Mouse (Mus musculus) lung, embryonic 14.5 days (tissue): Measurements from ENCODE around the gene Sox5. TPM values are rescaled to one million over a fixed set of nuclear protein-coding genes. Genes with fewer than 3 reads are reported as not detected.

Source experiments
- ATAC-seq: fragments of 200-750 bp; cut with Nextera tagmentation; 2 replicates; pipeline ENCODE4 v1.8.0; 2017; ENCODE audit warnings: mild to moderate bottlenecking, moderate TSS enrichment, moderate library complexity; ENCODE audit not compliant: insufficient read depth
- DNase-seq: peaks from one replicate; pipeline ENCODE4 v3.0.0-alpha.2; 2015
- H3K27ac ChIP-seq: fragments of 300-500 bp; sonication (generic); 2 replicates; pipeline ENCODE4 v1.5.1; 2014; ENCODE audit warnings: low read depth, mild to moderate bottlenecking, moderate library complexity
- H3K27me3 ChIP-seq: fragments of 300-500 bp; sonication (generic); 2 replicates; pipeline ENCODE4 v1.6.1; 2014; ENCODE audit warnings: low read length, control low read depth; ENCODE audit not compliant: insufficient read depth
- H3K36me3 ChIP-seq: fragments of 300-500 bp; sonication (generic); 2 replicates; pipeline ENCODE4 v1.6.1; 2014; ENCODE audit warnings: control low read depth; ENCODE audit not compliant: insufficient read depth
- H3K4me1 ChIP-seq: fragments of 300-500 bp; sonication (generic); 2 replicates; pipeline ENCODE4 v1.6.1; 2014; ENCODE audit warnings: antibody characterized with exemption, control low read depth; ENCODE audit not compliant: insufficient read depth
- H3K4me2 ChIP-seq: fragments of 300-500 bp; sonication (generic); 2 replicates; pipeline ENCODE4 v1.6.1; 2014; ENCODE audit warnings: mild to moderate bottlenecking
- H3K4me3 ChIP-seq: fragments of 300-500 bp; sonication (generic); 2 replicates; pipeline ENCODE4 v1.5.1; 2014; ENCODE audit warnings: low read depth, low read length
- H3K9ac ChIP-seq: fragments of 300-500 bp; sonication (generic); 2 replicates; pipeline ENCODE4 v1.6.1; 2014
- H3K9me3 ChIP-seq: fragments of 300-500 bp; sonication (generic); 2 replicates; pipeline ENCODE4 v1.6.1; 2016; ENCODE audit warnings: low read depth, low read length, control low read depth
- CTCF ChIP-seq: IDR thresholded peaks from 2 replicates; pipeline ENCODE4 v1.5.1; 2016; ENCODE audit warnings: antibody characterized with exemption, low read depth
- whole genome bisulfite sequencing: fragments of 180-500 bp; shearing (Covaris S2); extraction: QIAGEN DNeasy Blood & Tissue Kit; methylation state at CpG from one replicate; pipeline ENCODE4 v1.1.7; 2014; 5-methylcytosine and 5-hydroxymethylcytosine counted together
- polyA plus RNA-seq: library from polyadenylated mRNA; unstranded; fragments of >200 nt; fragmentation: Nextera tagmentation; extraction: Ambion mirVana; gene quantifications from 2 replicates; pipeline ENCODE4 v1.2.1, GENCODE M21; 2014

The Sox5 gene
- polyA plus RNA-seq, 1 experiment from 2014 or later = 21.3 TPM

GRCm38 (mm10) chr6:144040349-144040748, 741.4 kb downstream of the Sox5 start:
- H3K9me3 ChIP-seq = no peaks in the 10 kb centered on the region
- ATAC-seq = no peak
- 83% methylated on average over 7 of the region's 7 CpGs for WGBS
- H3K27ac ChIP-seq = peak overlapping the region; percentile 69; the same call in 1 of the 2 replicates
- no peaks in the 10 kb centered on the region for H3K4me1 ChIP-seq
- no peak for TF ChIP-seq CTCF
- H3K4me3 ChIP-seq = no peak overlapping the region
- no peaks in the 10 kb centered on the region for H3K36me3 ChIP-seq
- H3K4me2 ChIP-seq = no peak overlapping the region
- no peaks in the 10 kb centered on the region for H3K27me3 ChIP-seq
- no peak for DNase-seq
- no peak overlapping the region for H3K9ac ChIP-seq

DNA sequence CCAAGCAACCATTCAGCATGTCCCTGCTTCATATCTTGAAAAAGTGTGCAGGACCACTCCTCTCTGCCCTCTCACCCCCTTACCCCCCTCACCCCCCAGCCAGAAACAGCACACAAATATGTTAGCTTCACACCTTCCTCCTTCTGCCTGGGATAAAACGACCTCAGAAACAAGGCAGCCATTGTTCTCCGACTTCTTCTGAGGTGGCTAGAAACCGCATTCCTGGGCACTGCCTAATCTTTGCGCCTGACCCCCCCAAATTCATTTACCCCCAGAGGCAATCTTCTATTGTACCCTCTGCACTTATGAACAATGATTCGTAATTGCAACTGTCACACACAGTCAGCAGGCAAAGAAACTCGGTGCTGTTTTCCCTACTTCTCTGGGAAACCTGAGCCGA, 742.6 kb downstream of the Sox5 start:
- Histone ChIP-seq H3K36me3 (no peaks in the 10 kb centered on the region), H3K27ac (peak overlapping the region; percentile 69), H3K4me2 (no peak overlapping the region), H3K4me3 (no peak overlapping the region), H3K9me3 (no peaks in the 10 kb centered on the region), H3K9ac (no peak overlapping the region), H3K4me1 (no peaks in the 10 kb centered on the region), H3K27me3 (no peaks in the 10 kb centered on the region)
- DNase-seq (peak; percentile 39), ATAC-seq (0 out of 2 replicates have a peak, but pooled peaks have one; percentile 26)
- TF ChIP-seq CTCF = no peak
- 40% methylated on average over 7 of the region's 7 CpGs for WGBS

DNA sequence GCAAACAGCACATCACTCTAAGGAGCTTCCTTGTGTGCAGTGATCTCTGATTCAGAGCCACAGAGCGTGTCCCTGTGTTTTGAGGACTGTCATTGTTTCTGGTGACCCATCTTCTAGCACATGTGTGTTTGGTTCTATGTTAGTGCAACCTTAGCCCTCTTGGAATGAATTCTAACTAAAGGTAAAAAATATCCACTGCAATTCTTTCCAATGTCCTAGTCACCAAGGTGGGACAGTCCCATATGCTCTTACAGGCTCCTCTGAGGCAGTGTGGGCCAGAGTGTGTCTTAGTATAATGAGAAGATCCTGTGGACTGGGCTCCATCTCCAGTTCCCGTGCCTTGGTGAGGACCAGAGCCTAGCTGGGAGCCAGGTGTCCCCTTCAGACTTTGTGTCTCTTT, 748.6 kb downstream of the Sox5 start:
- no peaks in the 10 kb centered on the region for H3K4me1 ChIP-seq
- H3K9me3 ChIP-seq = no peaks in the 10 kb centered on the region
- ATAC-seq (no peak), DNase-seq (no peak)
- no peak overlapping the region for H3K4me2 ChIP-seq
- H3K4me3 ChIP-seq = no peak overlapping the region
- H3K27ac ChIP-seq = no peak overlapping the region
- 74% methylated on average over 2 of the region's 2 CpGs for WGBS
- no peaks in the 10 kb centered on the region for H3K27me3 ChIP-seq
- H3K36me3 ChIP-seq = no peaks in the 10 kb centered on the region
- no peak for TF ChIP-seq CTCF
- no peak overlapping the region for H3K9ac ChIP-seq

DNA sequence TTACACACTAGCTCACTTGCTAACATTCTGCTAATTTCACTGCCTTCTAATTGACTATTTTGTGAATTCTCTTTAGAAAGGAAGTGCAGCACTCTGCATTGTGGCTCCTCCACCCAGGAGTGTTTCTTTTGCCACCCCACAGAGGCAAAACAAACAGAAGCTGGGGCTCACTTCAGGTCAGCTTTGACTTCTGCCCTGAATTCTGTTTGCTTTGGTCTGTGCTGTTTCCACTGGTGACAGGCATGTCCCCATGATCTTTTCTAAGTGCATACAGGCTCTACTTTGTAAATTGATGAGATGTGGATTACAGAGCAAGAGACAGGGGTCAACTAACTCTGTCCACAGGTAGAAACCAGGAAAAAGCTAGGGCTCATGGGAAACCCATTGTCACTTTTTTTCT, 764.8 kb downstream of the Sox5 start:
- H3K4me3 ChIP-seq = no peak overlapping the region
- H3K9me3 ChIP-seq = no peaks in the 10 kb centered on the region
- TF ChIP-seq CTCF = no peak
- DNase-seq (no peak), ATAC-seq (no peak)
- H3K9ac ChIP-seq = no peak overlapping the region
- H3K27ac ChIP-seq = no peak overlapping the region
- H3K36me3 ChIP-seq = no peaks in the 10 kb centered on the region
- H3K4me2 ChIP-seq = no peak overlapping the region
- no peaks in the 10 kb centered on the region for H3K4me1 ChIP-seq
- no peaks in the 10 kb centered on the region for H3K27me3 ChIP-seq

DNA sequence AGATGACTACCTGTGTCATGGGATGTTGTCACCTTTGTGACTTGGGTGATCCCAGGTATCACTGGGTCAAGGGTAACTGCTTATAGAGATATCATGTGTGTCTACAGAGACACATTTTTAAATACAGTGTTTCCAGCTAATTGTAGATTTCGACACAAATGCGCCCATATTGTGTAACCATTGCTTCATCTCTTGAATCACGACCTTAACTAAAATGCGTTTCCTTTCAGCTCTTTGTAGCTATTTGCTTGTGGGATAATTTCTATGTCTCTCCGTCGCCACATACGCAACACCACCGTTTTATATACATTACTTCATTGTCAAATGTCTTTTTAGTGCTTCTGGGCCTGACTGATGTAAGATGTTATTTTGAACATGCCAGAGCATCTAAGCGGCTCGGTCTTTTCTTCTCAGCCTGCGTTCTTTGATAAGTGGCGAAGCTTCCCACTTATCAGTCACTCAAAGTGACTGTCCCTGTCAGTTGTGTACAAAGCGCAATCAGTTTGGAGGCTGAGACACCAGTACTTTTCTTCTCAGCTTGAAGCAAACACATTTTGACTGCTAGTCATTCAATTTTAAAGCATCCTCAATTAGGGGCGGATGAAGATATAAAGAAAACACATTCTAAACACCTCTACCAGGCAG, 769.8 kb downstream of the Sox5 start:
- Histone ChIP-seq H3K4me2 (no peak overlapping the region), H3K4me1 (no peaks in the 10 kb centered on the region), H3K27me3 (no peaks in the 10 kb centered on the region), H3K4me3 (no peak overlapping the region), H3K9me3 (no peaks in the 10 kb centered on the region), H3K36me3 (no peaks in the 10 kb centered on the region), H3K9ac (no peak overlapping the region), H3K27ac (no peak overlapping the region)
- ATAC-seq (no peak), DNase-seq (no peak)
- WGBS = 64% methylated on average over 14 of the region's 14 CpGs
- no peak for TF ChIP-seq CTCF

DNA sequence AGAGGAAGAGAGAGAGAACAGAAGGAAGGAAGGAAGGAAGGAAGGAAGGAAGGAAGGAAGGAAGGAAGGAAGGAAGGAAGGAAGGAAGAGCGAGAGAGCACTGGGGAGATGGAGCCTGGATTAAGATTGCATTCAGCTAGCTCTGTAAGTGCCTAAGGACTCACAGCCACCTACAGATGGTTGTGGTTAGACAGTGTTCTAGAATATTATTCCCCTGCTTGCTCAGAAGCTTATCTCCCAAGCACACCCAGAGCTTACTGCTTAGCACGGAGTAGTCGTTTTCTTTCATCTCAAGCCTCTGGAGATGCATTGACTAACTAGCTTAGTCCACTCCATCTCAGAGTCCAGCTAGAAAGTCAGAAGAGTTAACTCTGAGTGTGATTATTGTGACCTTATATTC, 770.8 kb downstream of the Sox5 start:
- ATAC-seq (no peak), DNase-seq (no peak)
- Histone ChIP-seq H3K9ac (no peak overlapping the region), H3K27ac (no peak overlapping the region), H3K4me3 (no peak overlapping the region), H3K4me1 (no peaks in the 10 kb centered on the region), H3K27me3 (no peaks in the 10 kb centered on the region), H3K4me2 (no peak overlapping the region), H3K36me3 (no peaks in the 10 kb centered on the region), H3K9me3 (no peaks in the 10 kb centered on the region)
- 64% methylated on average over 3 of the region's 3 CpGs for WGBS
- no peak for TF ChIP-seq CTCF

DNA sequence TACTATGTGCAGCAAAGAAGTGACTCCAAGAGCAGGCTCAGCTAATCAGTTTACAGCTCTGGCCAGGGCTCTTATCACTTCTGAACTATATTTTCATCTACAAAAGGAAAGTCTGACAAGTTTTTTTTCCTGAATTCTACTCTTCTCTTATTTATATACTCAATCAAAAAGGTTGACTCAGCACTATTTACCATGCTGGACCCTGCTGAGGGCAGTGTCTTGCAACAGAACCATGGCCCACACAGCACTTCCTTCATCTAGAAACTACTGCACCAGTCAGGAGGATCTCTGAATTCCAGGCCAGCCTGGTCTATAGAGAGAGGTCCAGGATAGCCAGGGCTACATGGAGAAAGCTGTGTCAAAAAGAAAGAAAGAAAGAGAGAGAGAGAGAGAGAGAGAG, 771.5 kb downstream of the Sox5 start:
- Histone ChIP-seq H3K9ac (no peak overlapping the region), H3K27ac (no peak overlapping the region), H3K36me3 (no peaks in the 10 kb centered on the region), H3K4me3 (no peak overlapping the region), H3K4me2 (no peak overlapping the region), H3K27me3 (no peaks in the 10 kb centered on the region), H3K9me3 (no peaks in the 10 kb centered on the region), H3K4me1 (no peaks in the 10 kb centered on the region)
- TF ChIP-seq CTCF = no peak
- ATAC-seq (no peak), DNase-seq (no peak)

- Histone ChIP-seq H3K4me3 (no peak overlapping the region), H3K9ac (no peak overlapping the region), H3K4me2 (no peak overlapping the region), H3K9me3 (no peaks in the 10 kb centered on the region), H3K27ac (no peak overlapping the region), H3K36me3 (no peaks in the 10 kb centered on the region), H3K4me1 (no peaks in the 10 kb centered on the region), H3K27me3 (no peaks in the 10 kb centered on the region)
- WGBS = 84% methylated on average over 6 of the region's 6 CpGs
- ATAC-seq = no peak
- DNase-seq = no peak
- peak; percentile 36; the same call in 1 of the 2 replicates for TF ChIP-seq CTCF
Measured at GRCm38 (mm10) chr6:144005132-144005531, 776.6 kb downstream of the Sox5 start.
